Mouse (Mus musculus) heart, adult 8-10 months (tissue): ENCODE results near the gene Pip5kl1. TPM values are rescaled to one million over a fixed set of nuclear protein-coding genes. Genes with fewer than 3 reads are reported as not detected.

Source experiments
- DNase-seq: peaks from one replicate; pipeline ENCODE4 v3.0.0; 2022; ENCODE audit warnings: low spot score
- total RNA-seq, 4 experiments: library from RNA; stranded (reverse); gene quantifications; 2 replicates each; pipeline ENCODE4 v1.2.4; 2022

The Pip5kl1 gene
- under 1 TPM in 1 of 4 experiments, not detected in 3; 0.34 TPM for total RNA-seq

DNA sequence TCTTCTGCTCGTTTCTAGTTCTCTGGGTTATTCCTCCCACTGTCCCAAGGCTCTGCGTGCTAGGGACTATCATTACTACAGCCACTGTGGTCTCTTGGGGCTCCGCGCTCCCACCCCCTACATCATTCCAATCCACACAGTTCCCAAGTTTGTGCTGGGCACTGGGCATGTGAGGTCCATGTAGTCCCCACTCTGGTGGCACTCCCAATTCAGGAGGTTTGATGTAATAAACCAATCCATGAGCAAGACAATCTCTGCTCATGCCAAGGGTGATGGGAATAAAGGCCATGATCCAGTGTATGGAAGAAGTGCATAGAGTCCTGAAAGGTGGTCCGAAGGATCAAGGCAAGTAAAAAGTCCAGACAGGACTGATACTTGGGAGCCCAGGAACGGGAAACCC is at the start of gene Pip5kl1:
TSS of gene Pip5kl1 (plus strand) at position 301 of the 400 bp plus-strand sequence.
- DNase-seq: no peak

DNA sequence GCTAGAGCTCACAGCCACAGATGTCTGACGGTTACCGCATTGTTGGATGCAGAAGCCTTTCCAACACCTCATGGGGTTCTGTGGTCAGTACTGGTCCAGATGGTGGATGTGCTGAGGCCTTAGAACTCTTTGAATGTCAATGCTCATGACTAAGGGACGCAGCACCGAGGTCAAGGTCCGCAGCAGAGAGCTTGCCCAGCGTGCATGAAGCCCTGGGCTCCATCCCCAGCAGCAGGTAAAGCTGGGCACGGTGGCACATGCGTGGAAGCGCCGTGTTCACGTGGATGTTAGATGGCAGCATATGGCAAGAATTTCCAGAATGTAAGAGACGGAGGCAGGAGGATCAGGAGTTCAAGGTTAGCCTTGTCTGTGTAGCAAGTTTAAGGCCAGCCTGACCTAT is 48.8 kb upstream of the Pip5kl1 start:
- DNase-seq: no peak

DNA sequence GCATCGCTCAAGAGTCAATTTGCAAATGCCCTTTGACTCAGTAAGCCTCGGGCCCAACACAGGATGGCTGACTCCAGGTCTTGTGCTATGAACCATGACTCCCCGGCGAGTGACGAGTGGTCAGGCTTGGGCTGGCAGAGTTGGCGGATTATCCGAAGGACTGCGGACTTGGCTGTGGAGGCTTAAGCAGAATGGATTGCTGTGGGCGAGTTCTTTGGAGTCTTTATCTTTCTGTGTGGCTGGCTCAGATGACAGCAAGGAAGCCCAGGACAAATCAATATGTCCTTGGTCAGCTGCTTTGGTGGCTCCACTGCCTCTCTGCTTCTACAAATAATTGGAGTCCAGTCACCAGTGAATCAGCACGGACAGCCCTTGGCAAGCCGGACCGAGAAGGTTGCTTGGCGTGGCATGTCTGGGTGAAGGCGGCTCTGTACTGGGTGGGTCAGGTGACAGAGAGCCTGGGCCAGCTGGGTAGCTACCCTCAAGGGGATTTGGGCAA is 47.1 kb upstream of the Pip5kl1 start:
- no peak for DNase-seq

DNA sequence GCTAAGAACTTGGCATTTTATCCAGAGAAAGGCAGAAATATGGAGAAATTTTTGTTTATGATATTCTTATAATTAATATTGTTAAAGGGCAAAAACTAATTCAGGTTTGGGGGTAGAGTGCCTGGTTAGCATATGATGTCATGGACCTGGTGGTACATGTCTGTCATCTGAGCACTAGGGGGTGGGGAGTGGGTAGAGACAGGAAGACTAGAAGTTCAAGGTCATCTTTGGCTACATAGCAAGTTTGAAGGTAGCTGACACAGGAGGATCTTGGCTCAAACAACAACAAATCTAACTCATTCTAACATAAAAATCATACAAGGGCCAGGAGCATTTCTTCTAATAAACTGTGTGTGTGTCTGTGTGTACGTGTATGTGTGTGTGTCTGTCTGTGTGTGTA is 46.3 kb upstream of the Pip5kl1 start:
- no peak for DNase-seq

DNA sequence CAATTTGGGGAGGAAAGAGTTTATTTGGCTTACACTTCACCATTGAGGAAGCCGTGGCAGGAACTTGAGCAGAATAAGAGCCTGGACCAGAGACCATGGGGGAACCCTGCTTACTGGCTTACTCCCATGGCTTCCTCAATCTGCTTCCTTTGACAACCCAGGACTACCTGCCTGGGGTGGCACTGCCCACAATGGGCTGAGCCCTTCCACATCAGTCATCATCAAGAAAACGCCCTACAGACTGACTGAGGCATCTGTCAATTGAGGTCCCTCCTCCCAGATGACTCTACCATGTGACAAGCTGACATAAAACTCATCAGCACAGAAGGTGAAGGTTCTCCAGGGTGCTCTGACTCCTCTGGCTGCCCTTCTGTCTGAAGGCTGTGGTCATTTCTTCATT is 44.1 kb upstream of the Pip5kl1 start:
- no peak for DNase-seq

DNA sequence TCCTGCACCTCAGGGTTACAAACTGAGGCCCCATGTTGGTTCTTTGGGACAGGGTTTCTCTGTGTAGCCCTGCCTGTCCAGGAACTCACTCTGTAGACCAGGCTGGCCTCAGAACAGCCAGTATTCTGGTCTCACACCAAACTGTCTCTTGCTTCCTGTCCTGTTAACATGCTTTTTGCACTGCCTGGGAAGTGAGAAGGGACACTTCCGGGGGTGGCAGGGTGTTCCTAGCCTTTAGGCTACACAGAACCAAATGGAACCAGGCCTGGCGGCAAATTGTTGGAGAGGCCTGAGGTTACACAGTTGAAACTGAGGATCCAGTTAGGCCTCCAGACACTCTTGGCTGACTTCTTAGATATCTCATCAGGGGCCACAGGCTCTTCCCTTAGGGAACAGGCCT is 41.4 kb upstream of the Pip5kl1 start:
- DNase-seq: no peak

DNA sequence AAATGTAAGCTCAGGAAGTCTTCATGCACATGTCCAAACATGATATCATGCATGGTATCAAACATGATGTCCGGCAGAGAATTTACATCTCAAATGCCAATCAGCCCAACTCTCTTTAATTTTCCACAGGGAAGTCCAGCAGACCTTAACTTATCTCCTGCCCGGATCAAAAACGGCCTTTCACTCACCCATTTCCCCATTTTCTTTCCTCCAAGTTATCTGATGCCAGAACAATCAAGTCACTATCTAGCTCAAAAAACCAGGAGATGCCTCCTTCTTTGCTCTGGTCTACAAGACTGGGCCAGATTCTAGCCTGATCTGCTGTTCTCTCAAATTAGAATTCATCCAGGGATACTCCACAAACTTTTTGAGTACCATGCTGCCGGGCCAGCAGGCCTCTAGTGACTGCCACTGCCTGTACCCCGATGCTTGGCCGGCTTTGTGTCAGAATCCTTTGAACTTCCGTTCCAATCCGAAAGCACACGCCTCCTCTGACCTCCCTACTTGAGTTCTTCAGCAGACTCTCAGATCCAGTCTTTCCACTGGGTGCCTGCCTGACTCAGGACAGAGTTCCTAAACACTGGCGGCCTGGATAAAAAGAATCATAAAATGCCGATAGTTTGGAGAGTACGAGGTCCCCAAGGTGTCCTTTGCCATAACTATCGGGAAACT is 40.4 kb upstream of the Pip5kl1 start:
- DNase-seq: peak; percentile 68

DNA sequence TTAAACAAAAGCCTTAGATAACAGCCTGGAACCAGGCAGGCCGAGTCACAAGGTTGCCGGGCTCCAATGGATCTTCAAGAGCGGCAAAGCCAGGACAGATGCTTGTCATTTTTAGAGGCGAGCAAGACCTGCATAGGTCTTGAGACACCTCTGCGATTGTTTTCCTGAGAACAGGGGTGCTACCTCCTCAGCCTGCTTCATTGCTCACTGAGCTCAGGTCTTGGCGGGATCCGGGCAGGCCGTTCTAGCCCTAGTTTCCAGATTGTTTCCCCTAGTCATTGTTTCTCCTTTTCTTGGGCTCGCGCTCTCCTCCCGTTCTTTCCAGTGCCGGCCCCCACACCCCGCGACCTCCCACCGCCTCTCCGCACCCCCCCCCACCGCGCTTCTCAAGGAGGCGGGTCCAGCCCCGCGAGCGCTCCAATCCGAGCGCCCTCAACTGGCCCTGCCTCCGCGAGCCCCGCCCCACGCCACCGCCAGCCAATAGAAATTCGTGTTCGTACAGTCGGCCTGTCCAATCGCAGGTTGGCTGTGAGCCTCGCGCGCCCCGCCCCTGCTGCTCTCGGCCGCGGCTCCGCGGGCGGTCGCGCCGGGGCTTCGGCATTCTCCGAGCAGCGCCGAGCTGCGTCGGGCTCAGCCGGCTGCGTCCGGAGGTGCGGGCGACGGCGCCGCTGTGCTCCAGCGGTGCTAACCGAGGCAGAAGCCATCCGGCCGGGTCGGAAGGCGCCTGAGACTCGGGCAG is 39.7 kb upstream of the Pip5kl1 start, which contains the start of gene Fam102a:
TSS of gene Fam102a (plus strand) at position 600 of the 739 bp plus-strand sequence.
- DNase-seq: peak; percentile 97

DNA sequence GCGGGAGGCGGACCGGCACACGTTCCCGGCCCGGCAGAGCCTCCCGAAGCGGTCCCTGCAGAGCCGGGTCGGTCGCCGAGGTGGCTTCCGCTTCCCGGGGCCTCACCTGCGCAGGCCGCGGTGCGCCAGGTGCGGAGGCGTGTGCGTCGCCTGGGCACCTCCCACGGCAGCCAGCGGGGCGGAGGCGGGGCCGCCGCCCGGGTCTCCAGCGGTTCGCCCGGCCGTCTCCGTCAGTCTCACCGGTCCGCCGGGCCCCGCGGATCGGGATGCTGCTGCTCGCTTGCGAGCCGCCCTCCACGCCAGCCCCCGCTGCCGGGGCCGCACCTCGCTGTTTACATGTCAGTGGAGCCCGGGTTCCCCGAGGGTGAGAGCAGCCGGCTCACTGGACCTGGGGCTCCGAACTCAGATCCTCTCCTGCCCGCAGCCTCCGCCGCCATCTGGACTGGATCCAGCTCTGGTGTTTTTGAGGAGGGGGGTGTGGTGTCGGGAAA is 39.1 kb upstream of the Pip5kl1 start:
- no peak for DNase-seq

DNA sequence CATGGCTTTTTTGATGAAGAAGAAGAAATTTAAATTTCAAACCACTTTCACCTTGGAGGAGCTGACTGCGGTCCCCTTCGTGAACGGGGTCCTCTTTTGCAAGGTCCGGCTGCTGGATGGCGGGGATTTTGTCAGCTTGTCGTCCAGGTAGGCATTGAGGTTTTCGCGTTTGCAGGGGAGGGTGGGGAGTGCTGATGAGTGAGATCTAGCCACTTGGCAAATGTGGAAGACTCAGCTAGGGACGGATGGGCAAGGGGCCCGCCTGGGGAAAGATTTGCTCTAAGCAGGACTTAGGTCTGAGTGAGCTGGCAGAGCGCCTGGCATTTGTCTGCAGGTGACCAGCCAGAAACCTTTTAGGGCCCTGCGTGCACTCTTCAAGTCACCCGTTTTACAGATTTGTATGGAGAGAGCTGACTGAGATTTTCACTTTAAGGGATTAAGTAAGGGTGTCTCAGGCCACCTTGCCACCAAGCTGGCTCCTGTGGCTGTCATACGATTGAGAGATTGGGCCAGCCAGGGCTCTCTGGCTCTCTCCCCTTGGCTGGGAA is 38.4 kb upstream of the Pip5kl1 start:
- no peak for DNase-seq

DNA sequence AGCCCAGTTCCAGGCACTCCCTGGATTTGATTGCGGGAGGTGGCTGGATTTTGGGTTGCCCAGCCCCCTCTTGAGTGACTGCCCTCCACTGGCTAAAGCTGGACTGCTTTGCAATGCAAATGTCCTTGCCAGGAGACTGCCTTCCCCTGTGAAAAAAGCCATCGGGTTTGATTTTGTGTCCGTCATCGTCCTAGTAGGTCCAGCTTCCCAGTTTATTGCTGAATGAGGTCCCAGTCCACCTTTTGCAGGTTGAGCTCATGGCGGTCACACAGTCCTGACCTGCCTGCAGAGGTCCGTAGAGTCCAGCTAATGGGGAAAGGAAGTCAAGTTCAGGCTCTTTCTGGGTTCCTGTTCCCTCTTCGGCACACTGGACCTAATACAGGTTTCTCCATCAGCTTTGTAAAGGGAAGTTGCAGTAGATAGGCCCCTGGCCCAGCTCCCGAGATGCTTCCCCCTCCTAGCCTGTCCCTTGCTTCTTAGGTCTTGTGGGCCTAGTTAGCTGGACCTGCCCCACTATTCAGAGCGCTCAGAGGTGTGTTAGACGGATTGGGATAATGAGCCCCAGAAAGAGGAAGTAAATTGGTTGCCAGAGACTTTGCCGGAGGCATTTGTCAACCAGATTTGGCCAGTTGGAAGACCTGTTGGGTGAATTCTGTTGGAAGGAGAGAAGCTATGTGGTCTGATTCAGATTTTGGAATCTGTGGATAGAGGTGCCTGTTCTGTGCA is 37.8 kb upstream of the Pip5kl1 start:
- peak; percentile 58 for DNase-seq

DNA sequence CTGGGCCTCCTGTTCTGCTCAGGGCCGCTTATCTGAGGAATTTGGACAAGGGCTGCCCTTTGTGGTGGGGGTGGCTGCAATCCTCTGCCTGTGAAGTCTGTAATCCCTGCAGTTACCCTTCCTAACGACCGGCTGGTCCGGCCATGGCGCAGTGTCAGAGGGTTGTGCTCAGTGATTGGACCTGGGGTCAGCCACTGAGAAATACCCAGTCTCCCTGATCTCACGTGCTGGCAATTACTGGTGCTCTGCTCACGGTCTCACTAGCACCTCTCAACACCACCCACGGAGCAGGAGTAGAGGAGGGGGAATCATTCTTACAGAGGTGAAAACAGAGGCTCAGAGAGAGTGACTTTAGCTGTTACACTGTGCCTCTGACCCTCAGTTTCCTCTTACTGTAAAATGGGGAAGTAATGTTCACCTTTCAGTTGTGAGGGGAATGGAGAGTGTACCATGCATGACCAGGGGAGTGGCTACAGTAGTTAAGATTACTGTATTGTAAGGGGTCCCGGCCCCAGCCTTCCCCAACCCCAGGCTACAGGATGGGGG is 37.2 kb upstream of the Pip5kl1 start:
- no peak for DNase-seq

DNA sequence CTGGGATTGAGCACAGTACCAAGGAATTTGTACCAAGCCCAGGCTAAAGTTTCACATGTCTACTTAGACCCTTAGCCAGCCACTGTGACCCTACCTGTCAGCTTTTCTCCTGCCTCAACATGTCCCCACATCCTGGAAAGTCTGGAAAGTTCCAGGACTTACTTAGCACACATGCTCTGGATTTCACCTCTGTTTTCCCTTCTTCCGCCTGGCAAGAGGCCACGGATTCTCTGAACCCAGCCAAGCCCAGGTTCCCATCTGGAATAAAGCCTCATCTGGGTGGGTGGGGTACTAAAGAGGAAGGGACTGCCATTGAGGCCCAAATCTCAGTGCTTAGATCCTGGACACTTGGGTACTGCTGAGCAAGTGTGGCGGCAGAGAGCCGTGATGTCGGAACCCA is 36.7 kb upstream of the Pip5kl1 start:
- DNase-seq: peak; percentile 68

DNA sequence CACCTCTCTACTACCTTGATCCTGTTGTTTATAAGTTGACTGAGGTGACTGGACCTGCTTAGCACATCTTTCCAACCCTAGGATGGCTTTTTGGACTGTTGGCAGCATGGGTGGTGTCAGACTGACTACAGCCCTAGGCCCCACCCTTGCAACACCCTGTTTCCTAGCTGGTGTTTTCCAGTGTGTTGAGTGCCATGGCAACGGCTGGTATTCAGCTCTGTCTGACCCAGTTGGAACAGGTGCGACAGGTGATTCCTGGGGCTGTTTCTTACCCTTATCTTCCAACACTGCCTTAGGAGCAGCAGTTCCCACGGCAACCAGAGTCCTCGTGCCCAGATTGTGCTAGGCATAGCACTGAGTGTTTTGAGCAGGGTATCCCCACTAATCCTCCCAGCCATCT is 36.1 kb upstream of the Pip5kl1 start:
- no peak for DNase-seq

DNA sequence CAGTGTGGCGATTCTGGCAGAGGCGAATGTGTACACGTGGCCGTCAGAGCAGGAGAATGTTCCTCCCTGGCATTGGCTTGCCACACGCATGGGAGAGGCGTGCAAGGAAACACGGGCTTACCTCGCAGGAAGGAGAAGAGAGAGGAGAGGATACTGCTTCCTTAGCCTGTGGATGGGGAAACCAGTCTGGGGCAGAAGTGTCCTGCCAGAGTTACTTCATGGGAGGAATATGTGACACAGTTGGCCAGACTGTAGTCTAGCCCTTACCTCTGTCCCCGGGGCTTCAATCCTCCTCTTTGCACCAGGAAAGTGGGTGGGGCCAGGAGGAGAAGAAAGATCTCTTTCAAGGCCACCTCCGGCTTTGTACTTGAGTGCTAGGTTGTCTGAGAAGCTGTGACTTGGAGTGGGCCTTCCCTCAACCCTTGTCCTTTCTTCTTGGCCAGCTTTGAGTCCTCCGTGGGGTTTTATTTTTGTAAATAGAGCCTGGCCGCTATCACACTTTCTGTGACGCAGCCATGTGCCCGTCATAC is 35.1 kb upstream of the Pip5kl1 start:
- DNase-seq: no peak

DNA sequence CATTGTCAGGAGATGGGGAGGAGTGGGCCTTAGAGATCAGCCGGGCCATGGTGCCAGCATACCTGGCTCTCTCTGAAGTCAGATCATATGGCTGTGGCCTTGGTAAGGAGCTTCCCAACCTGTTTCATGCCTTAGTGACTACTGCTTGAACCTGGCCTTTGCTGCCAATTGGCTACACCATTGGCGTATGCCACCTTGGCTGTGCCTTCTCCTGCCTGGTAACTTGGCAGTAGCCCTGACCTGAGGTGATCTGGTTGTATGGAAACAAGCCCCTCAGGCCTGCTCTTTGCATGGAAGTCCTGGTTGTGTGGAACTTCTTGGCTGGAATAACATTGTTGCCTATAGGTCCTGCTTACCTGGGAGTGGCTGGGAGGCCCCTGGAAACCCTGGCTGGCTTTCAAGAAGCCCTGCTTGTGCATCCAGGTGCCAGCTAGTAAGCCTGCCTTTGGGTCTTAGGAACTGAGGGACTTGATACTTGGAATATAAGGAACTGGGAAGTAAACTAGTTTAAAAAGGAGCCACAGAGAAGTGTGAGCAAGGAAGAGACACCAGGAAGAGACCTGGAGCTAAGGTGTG is 33.2 kb upstream of the Pip5kl1 start:
- DNase-seq: no peak

DNA sequence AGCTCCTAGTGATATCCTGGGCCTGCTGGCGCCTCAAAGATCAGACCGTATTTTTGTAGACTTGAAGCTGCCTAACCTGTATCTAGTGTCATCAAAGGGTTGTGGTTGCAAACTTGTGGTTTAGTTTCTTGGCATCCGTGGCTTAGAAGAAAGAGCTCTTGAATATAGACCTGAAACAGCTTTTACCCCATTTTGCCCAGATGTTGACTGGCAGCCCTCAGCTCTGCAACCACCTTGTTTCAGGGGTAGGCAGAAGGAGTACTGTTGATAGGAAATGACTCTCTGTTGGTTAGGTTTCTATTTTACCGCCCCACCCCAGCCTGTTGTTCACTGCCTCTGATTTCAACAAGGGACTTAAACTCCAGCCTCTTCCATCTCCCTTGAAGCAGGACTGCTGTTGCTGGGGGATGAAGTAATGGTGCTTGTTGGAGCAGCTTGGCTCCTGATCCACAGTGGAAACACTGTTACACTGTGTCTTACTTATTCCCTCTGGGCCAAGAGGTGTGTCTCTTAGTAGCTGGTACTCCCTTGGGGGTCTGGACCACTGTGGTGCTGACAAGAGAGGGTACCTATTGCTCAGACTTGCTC is 32.5 kb upstream of the Pip5kl1 start:
- DNase-seq: no peak

DNA sequence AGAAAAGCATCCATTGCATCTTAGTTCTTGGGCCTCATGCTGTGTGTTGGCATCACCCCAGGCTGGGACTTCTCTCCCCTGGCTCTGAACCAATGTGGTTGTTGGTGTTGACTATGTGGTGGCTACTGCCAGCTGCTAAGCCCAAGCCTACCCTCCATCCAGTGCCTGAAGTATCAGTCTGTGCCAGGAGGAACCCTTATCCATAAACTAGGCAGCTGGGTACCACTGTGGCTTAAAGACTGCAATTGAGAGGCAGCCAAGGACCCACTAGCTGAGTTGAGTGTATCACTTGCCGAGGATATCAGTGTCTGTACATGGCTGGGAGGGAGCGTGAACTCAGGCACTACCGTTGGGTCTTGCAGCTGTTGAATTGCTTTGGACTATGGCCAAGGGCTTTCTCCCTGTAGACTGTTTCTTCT is 31.6 kb upstream of the Pip5kl1 start:
- no peak for DNase-seq

DNA sequence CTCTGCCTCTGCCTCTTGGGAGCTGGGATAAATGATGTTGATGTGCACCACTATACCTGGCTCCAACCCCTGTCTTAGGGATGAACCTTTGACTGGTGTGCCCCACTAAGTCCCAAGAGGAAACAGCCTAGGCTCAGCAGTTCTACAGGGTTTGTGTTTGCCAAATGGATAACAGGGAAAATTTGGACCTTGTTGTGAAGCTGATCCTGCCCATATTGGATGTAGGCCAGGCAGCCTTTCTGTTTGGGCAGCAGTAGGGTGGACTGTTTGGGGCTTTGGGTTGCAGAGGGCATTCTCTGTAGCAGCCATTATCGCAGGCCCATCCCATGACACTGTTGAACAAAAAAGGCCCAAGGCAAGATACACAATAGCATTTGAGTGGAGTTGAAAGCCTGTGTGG is 27.6 kb upstream of the Pip5kl1 start:
- no peak for DNase-seq

DNA sequence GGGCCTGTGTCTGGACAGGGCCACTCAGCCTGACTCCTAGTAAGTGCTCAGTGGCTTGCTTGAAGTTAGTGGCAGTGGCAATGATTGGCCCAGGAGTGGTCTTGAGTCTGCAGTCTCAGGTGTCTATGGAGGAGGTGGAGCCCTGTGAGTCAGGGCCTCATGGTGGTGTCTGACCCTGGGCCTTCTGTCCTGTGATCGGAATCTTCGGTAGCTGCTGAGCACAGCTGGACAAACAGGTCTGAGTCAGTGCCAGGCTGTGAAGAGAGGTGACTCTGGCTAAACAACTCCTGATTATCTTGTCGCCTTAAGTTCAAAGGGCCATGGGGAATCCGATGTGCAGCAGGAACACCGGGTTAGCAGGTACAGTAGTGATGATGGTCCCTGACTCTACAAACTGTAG is 27.2 kb upstream of the Pip5kl1 start:
- no peak for DNase-seq
